Mouse (Mus musculus) kidney, embryonic 14.5 days (tissue): ENCODE data around the gene Cux2. TPM values are rescaled to one million over a fixed set of nuclear protein-coding genes. Genes with fewer than 3 reads are reported as not detected.
"Not testable (repeated sequence)": the region's sequence is repeated elsewhere in the genome, so short reads cannot be mapped to it uniquely, and the experiment has no call there.

Experiments used
- ATAC-seq: fragments of 200-750 bp; cut with Nextera tagmentation; 2 replicates; pipeline ENCODE4 v1.8.0; 2017; ENCODE audit warnings: moderate number of reproducible peaks, mild to moderate bottlenecking, moderate TSS enrichment, moderate library complexity; ENCODE audit not compliant: low FRiP score, low TSS enrichment
- H3K27ac ChIP-seq: fragments of 300-500 bp; sonication (generic); 2 replicates; pipeline ENCODE4 v1.5.1; 2014; ENCODE audit warnings: low read depth, mild to moderate bottlenecking, low read length, moderate library complexity, mixed read lengths
- H3K27me3 ChIP-seq: fragments of 300-500 bp; sonication (generic); 2 replicates; pipeline ENCODE4 v1.6.1; 2014; ENCODE audit warnings: mild to moderate bottlenecking, low read length; ENCODE audit not compliant: control insufficient read depth, insufficient read depth
- H3K36me3 ChIP-seq: fragments of 300-500 bp; sonication (generic); 2 replicates; pipeline ENCODE4 v1.6.1; 2014; ENCODE audit warnings: low read length, mixed read lengths; ENCODE audit not compliant: control insufficient read depth, insufficient read depth
- H3K4me1 ChIP-seq: fragments of 300-500 bp; sonication (generic); 2 replicates; pipeline ENCODE4 v1.6.1; 2014; ENCODE audit warnings: low read length, mixed read lengths; ENCODE audit not compliant: control insufficient read depth, insufficient read depth
- H3K4me2 ChIP-seq: fragments of 300-500 bp; sonication (generic); replicated peaks from 2 replicates; pipeline ENCODE4 v1.6.1; 2014; ENCODE audit warnings: low read depth, mild to moderate bottlenecking, low read length
- H3K4me3 ChIP-seq: fragments of 300-500 bp; sonication (generic); 2 replicates; pipeline ENCODE4 v1.5.1; 2014; ENCODE audit warnings: mild to moderate bottlenecking, low read length
- H3K9ac ChIP-seq: fragments of 300-500 bp; sonication (generic); 2 replicates; pipeline ENCODE4 v1.6.1; 2014; ENCODE audit warnings: low read depth, mild to moderate bottlenecking, low read length, moderate library complexity
- H3K9me3 ChIP-seq: fragments of 300-500 bp; sonication (generic); 2 replicates; pipeline ENCODE4 v1.6.1; 2016; ENCODE audit warnings: low read length; ENCODE audit not compliant: control insufficient read depth
- WGBS: fragments of 180-500 bp; shearing (Covaris S2); extraction: QIAGEN DNeasy Blood & Tissue Kit; methylation state at CpG from one replicate; pipeline ENCODE4 v1.1.7; 2014; 5-methylcytosine and 5-hydroxymethylcytosine counted together
- polyA plus RNA-seq: library from polyadenylated mRNA; unstranded; fragments of >200 nt; fragmentation: Nextera tagmentation; extraction: Ambion mirVana; gene quantifications from 2 replicates; pipeline ENCODE4 v1.2.1, GENCODE M21; 2014

The Cux2 gene
- polyA plus RNA-seq, 1 experiment from 2014 or later, result 15.1 TPM

DNA sequence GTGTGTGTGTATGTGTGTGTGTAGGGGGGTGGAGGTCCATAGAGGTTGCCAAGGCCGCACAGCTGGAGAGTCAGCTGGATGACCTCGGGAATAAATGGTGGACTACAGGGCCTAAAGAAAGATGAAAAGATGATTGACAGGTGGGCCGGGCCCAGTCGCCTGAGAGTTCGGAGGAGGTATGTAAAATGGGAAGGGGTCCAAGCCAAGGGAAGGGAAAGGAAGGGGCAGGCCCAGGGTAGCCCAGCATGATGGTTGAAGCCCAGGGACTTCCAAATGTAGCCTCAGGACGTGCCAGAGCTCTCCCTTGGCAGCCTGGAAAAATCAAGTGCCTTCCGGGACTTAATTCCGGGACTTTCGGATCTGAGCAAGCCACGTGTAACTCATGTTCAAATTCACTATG lies 195.1 kb downstream of the Cux2 start:
- no peak overlapping the region for H3K27ac ChIP-seq
- H3K9ac ChIP-seq, result no peak overlapping the region
- no peak for ATAC-seq
- no peaks in the 10 kb centered on the region for H3K9me3 ChIP-seq
- peaks cover 8% of the 10 kb centered on the region; the same call in 1 of the 2 replicates for H3K4me1 ChIP-seq
- H3K36me3 ChIP-seq, result peaks cover 32% of the 10 kb centered on the region
- 80% methylated on average over 10 of the region's 10 CpGs for WGBS
- no peaks in the 10 kb centered on the region for H3K27me3 ChIP-seq
- no peak overlapping the region for H3K4me3 ChIP-seq
- H3K4me2 ChIP-seq, result no peak overlapping the region

DNA sequence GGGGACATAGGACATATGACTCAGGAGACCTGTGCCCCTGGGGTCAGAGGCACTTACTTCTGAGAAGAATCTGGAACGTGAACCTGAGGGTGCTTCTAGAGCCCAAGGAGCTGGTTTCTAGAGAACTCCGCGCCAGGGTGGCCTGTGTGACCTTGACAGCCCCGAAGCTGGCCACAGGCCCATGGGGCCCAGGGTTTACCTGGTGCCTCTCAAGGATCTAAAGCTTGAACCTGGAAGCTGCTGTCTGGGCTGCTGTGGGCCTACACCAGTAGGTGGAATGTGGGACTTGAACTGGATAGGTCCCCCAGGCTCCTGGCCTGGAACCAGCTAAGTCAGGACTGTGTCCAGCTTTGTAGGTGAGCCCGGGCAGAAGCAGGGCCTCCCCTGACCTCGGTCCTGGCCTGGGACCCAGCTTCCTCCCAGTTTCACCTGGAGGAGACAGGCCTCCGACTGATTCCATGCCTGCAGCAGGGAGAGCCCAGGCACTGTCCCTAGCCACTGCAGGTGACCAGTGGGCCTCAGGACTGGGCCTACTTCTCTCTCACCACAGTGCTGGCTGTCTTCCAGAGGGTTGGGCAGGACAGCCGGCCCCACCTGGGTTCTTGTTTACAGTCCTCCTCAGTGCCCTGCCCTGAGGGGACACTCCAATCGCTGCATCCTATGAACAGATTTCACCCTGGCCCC lies 196.4 kb downstream of the Cux2 start:
- Histone ChIP-seq H3K4me1 (peaks cover 8% of the 10 kb centered on the region; the same call in 1 of the 2 replicates), H3K27ac (no peak overlapping the region), H3K27me3 (no peaks in the 10 kb centered on the region), H3K9me3 (no peaks in the 10 kb centered on the region), H3K9ac (no peak overlapping the region), H3K4me3 (no peak overlapping the region), H3K4me2 (no peak overlapping the region), H3K36me3 (peaks cover 32% of the 10 kb centered on the region)
- 85% methylated on average over 9 of the region's 9 CpGs for WGBS
- no peak for ATAC-seq

DNA sequence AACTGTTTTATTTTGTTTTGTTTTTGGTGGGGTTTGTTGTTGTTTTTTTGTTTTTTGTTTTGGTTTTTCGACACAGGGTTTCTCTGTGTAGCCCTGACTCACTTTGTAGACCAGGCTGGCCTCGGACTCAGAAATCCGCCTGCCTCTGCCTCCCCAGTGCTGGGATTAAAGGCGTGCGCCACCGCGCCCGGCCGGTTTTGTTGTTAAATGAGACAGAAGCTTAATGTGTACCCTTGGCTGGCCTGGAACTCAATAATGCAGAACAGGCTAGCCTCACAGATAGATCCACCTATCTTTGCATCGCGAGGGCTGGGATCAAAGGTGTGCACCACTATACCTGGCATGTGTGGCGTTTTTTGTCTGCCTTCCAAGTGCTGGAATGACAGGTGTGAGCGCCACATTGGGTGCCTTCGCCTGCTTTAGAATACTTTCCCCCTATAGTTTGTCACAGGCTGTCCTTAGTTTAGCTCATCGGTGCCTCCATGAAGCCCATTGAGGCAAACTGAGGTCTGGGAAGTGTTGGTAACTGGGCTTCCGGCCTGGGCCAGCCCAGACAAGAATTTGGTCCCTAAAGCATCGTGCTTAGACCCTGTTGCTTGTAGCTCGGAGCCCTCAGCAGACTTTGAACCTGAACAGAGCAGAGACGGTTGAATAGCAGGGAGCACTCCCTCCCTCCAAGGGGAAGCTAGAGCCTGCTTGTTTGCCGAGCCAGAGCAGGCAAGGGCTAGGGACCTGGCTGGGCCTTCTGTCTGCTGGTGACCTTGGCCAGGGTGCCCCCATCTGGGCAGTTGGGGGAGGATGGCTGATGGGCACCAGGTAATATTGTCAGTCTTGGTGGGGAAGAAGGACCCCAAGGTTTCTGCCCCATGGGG lies 200.2 kb downstream of the Cux2 start:
- H3K36me3 ChIP-seq, result peaks cover 28% of the 10 kb centered on the region
- H3K4me3 ChIP-seq, result peak overlapping the region; percentile 91
- no peaks in the 10 kb centered on the region for H3K9me3 ChIP-seq
- 38% methylated on average over 20 of the region's 20 CpGs for WGBS
- peak overlapping the region; percentile 85 for H3K4me2 ChIP-seq
- H3K9ac ChIP-seq, result peak overlapping the region; percentile 91
- H3K27ac ChIP-seq, result no peak overlapping the region; the same call in 1 of the 2 replicates
- H3K27me3 ChIP-seq, result no peaks in the 10 kb centered on the region; the same call in 1 of the 2 replicates
- H3K4me1 ChIP-seq, result peaks cover 12% of the 10 kb centered on the region; the same call in 1 of the 2 replicates
- no peak for ATAC-seq

DNA sequence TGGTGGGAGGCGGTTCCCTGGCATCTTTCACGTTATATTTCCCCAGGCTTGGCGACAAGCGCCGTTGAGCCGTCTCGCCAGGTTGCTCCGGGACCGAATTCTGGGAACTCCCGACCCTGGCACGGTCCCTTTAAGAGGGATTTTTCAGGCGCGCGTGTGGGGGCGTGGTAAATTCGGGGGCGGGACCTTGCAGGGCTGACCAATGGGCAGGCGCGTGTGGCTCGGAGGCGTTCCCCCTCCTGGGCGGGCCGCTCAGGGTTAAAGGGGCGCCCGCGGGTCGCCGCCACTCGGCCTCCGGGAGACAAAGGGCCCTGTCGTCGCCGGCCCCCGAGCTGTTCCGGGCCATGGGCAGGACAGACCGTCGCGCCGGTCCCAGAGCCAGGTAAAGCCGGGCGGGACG lies 201.2 kb downstream of the Cux2 start, which contains the start of gene Pheta1:
Pheta1 (plus strand) TSS at position 242 of the 400 bp plus-strand sequence.
- ATAC-seq, result peak; percentile 89
- Histone ChIP-seq H3K4me3 (peak within 1 kb of the TSS; percentile 91), H3K4me1 (peaks cover 12% of the 10 kb centered on the region; the same call in 1 of the 2 replicates), H3K27me3 (peaks cover 3% of the 10 kb centered on the region; the same call in 1 of the 2 replicates), H3K9me3 (no peaks in the 10 kb centered on the region), H3K36me3 (peaks cover 20% of the 10 kb centered on the region), H3K27ac (peak within 1 kb of the TSS; percentile 83), H3K9ac (peak within 1 kb of the TSS; percentile 91), H3K4me2 (peak within 1 kb of the TSS; percentile 85)
- under 1% methylated on average over 42 of the region's 42 CpGs for WGBS

DNA sequence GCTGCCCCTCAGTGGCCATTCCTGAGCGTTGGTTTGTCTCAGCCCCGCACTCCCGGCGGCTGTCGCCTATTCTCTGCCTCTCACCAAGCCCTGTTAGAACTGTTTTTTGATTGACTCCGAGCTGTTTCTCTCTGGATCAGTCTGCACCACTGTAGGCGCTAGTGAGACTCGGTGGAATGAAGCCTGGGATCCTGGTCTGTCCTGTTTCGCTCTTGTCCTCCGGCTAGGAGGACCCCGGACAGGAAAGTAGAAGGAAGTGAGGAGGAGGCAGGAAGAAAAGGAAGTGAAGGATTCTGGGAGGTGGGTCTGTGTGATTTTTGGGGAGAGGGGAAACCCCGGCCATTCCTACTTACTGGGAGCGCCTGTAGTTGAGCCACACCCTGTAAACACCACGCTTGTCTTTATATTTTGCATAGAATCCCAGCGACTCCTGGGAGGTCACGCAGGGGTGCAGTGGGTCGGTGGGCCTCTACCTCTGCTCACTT lies 201.8 kb downstream of the Cux2 start:
- peak overlapping the region; percentile 85 for H3K4me2 ChIP-seq
- peak overlapping the region; percentile 91 for H3K9ac ChIP-seq
- H3K4me1 ChIP-seq, result peaks cover 14% of the 10 kb centered on the region; the same call in 1 of the 2 replicates
- peaks cover 5% of the 10 kb centered on the region; the same call in 1 of the 2 replicates for H3K27me3 ChIP-seq
- peaks cover 14% of the 10 kb centered on the region for H3K36me3 ChIP-seq
- WGBS, result 1% methylated on average over 17 of the region's 17 CpGs
- H3K27ac ChIP-seq, result peak overlapping the region; percentile 83
- peak overlapping the region; percentile 91 for H3K4me3 ChIP-seq
- ATAC-seq, result peak; percentile 17
- no peaks in the 10 kb centered on the region for H3K9me3 ChIP-seq

DNA sequence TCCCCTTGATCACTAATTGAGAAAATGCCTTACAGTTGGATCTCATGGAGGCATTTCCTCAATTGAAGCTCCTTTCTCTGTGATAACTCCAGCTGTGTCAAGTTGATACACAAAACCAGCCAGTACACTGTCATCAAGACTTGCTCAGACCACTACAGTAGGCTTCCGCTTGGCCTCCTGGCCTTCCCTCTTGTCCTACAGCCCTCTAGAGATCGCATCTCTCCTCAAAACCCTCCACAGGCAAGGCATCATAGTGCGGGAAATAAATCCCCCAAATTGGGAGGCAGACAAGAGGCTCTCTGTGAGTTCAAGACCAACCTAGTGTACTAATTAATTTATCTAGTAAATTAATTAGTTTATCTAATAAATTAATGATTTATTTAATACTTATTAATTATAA lies 202.6 kb downstream of the Cux2 start:
- peaks cover 19% of the 10 kb centered on the region; the same call in 1 of the 2 replicates for H3K4me1 ChIP-seq
- not testable (repeated sequence) for ATAC-seq, H3K4me2 ChIP-seq, H3K4me3 ChIP-seq, H3K9ac ChIP-seq, H3K36me3 ChIP-seq, H3K27me3 ChIP-seq, H3K9me3 ChIP-seq, H3K27ac ChIP-seq
- WGBS, result 91% methylated on average over 3 of the region's 3 CpGs

DNA sequence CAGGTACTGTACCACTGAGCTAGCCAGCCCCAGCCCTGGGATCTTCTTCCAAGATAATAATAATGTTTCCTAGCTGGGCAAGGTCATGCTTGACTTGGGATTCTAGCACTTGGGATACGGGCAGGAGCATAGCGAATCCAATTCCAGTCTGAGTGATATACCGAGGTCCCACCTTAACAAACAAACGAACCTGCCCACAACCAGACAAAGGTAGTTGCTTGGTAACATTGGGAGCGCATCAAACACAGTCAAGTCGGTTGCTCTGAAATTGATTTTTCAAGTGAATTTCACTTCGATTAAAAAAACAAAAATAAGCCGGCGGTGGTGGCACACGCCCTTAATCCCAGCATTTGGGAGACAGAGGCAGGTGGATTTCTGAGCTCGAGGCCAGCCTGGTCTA lies 203.6 kb downstream of the Cux2 start:
- Histone ChIP-seq H3K9ac (no peak overlapping the region), H3K27ac (no peak overlapping the region), H3K36me3 (no peaks in the 10 kb centered on the region; the same call in 1 of the 2 replicates), H3K4me2 (no peak overlapping the region), H3K4me1 (peaks cover 19% of the 10 kb centered on the region; the same call in 1 of the 2 replicates), H3K4me3 (no peak overlapping the region), H3K9me3 (no peaks in the 10 kb centered on the region), H3K27me3 (peaks cover 5% of the 10 kb centered on the region; the same call in 1 of the 2 replicates)
- ATAC-seq, result no peak
- 76% methylated on average over 11 of the region's 11 CpGs for WGBS

DNA sequence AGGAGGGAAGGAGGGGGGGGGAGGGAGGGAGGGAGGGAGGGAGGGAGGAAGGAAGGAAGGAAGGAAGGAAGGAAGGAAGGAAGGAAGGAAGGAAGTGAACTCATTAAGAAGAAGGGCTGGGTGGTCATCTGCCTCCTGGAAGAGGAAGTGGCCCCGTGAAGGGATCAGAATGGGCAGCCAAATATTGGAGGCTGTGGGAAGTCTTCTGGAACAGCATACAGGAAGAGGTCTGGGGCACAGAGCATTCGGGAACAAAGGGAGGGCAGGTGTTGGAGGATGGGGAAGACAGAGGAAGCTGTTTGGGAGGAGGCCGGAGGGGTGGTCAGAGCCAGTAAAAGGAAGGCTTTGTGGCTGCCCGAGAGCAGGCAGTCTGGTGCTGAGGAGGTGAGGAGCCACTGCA lies 204.5 kb downstream of the Cux2 start:
- 25% methylated on average over 4 of the region's 4 CpGs for WGBS
- Histone ChIP-seq H3K9ac (no peak overlapping the region), H3K4me2 (no peak overlapping the region), H3K27me3 (peaks cover 5% of the 10 kb centered on the region; the same call in 1 of the 2 replicates), H3K36me3 (no peaks in the 10 kb centered on the region), H3K9me3 (no peaks in the 10 kb centered on the region), H3K27ac (no peak overlapping the region), H3K4me1 (peaks cover 15% of the 10 kb centered on the region; the same call in 1 of the 2 replicates), H3K4me3 (no peak overlapping the region)
- ATAC-seq, result no peak
